Mouse (Mus musculus): ENCODE measurements around the gene Nthl1. TPM values are rescaled to one million over a fixed set of nuclear protein-coding genes. Genes with fewer than 3 reads are reported as not detected.

Nthl1 gene
- polyA plus RNA-seq, 1 experiment from 2014 or later = 12.3 TPM

DNA sequence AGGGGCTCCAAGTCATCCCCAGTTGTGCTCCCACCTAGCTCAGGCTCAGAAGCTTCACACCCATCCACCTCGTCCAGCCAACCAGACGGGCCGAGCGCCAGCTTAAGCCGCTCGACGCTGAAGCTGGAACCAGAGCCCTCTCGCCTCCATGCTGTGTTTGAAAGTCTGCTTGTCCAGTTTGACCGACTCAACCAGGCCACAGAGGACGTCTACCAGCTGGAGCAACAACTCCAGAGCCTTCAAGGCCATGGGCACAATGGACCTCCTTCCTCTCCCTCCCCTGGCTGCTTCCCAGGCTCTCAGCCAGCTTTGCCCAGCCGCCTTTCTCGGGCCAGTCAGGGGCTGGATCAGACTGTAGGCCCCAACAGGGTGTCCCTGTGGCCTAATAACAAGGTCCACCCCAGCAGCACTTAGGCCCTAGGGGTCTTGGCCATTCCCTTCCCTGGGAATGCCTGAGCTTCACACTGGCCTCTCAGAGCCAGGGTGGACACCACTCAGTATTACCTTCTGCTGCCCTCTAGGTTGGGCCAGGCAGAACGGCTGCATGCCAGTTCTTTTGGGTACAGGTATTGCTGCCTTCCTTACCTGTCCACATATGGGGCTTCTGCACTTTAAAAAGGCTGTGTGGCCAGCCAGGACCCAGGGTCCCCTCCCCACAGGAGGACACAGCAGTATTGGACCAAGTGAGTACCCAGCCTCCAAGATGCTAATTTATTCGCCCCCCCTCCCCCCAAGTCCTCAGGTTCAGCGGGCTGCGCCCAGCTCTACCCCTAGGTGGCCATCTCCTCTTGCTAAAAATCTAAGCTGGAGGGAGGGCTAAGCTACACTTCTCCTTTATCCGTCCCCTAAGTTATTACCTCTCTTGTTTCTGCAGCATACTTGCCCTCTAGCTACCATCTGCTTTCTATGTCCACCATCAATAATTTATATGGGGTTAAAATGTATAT, 37.1 kb upstream of the Nthl1 start:
- Histone ChIP-seq H3K4me1 (ENCODE audit: control insufficient read depth, insufficient read depth, low read length) (no peaks in the 10 kb centered on the region), H3K9ac (ENCODE audit: low read length) (no peak overlapping the region), H3K27ac (ENCODE audit: low read depth, low read length) (no peak overlapping the region), H3K27me3 (replicated peaks; ENCODE audit: control insufficient read depth, insufficient read depth, low read length) (no peaks in the 10 kb centered on the region), H3K36me3 (ENCODE audit: control insufficient read depth, insufficient read depth, low read length) (peaks cover 100% of the 10 kb centered on the region), H3K4me3 (ENCODE audit: low read depth, low read length) (no peak overlapping the region), H3K4me2 (ENCODE audit: low read length) (no peak overlapping the region), H3K9me3 (replicated peaks; ENCODE audit: control insufficient read depth, low read length) (no peaks in the 10 kb centered on the region)
- 71% methylated on average over 17 of the region's 17 CpGs for WGBS
- peak; percentile 6 for DNase-seq (ENCODE audit: low spot score)
- no peak for ATAC-seq

DNA sequence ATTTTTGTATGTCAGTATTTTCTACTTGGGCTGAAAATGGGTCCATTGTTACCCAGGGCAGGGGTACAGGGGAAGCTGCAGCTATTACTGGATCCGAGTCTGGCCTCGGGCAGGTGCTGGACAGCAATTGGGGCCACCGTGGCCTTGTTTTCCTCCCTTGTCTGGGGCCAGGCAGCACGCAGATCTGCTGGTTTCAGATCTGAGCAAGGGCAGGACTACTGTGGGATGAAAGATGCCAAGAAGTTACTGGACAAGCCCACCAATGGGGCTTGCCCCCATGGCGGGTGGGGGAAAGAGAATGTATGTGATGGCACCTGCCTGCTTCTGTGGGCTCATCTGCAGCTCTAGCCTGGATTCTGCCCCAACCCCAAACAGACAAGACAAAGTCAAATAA, 36.4 kb upstream of the Nthl1 start:
- H3K36me3 ChIP-seq (ENCODE audit: control insufficient read depth, insufficient read depth, low read length) = peaks cover 100% of the 10 kb centered on the region
- no peak overlapping the region for H3K9ac ChIP-seq (ENCODE audit: low read length)
- H3K4me3 ChIP-seq (ENCODE audit: low read depth, low read length) = no peak overlapping the region
- H3K4me2 ChIP-seq (ENCODE audit: low read length) = no peak overlapping the region
- H3K27ac ChIP-seq (ENCODE audit: low read depth, low read length) = no peak overlapping the region
- DNase-seq (ENCODE audit: low spot score) (no peak), ATAC-seq (no peak)
- H3K9me3 ChIP-seq (replicated peaks; ENCODE audit: control insufficient read depth, low read length) = no peaks in the 10 kb centered on the region
- H3K4me1 ChIP-seq (ENCODE audit: control insufficient read depth, insufficient read depth, low read length) = no peaks in the 10 kb centered on the region
- 86% methylated on average over 5 of the region's 5 CpGs for WGBS
- H3K27me3 ChIP-seq (replicated peaks; ENCODE audit: control insufficient read depth, insufficient read depth, low read length) = no peaks in the 10 kb centered on the region

DNA sequence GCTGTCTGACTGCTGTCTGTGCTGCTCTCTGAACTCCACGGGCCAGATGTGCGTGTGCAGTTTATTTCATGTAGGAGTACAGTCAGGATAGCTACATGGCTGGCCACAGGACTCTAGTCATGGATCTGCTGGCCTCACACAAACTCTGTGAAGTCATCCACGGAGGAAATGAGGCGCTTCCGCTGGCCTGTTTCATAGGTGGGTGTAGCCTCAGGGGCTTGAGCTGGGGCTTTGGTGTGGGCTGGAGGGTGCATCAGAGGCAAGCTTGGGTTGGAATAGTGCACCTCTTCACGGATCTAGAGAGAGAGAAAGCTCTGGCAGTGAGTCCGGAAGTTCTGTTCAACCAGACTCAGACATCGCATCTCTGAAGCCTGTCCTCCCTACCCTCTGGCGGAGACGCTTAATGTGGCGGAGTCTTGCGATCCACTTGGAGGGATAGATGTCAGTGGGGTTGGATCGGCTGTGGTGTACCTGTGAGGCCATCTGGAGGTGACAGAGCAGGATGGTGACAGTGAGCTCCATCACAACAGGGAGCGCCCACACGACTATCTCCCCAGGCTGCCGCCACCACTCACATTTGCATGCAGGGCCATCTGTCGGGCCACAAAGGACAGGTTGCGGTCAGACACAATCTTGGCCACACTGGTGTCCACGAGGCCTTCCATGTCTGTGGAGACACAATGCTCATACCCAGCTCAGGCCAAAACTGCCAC, 35.9 kb upstream of the Nthl1 start:
- Histone ChIP-seq H3K4me1 (ENCODE audit: control insufficient read depth, insufficient read depth, low read length) (no peaks in the 10 kb centered on the region), H3K36me3 (ENCODE audit: control insufficient read depth, insufficient read depth, low read length) (peaks cover 100% of the 10 kb centered on the region), H3K9me3 (replicated peaks; ENCODE audit: control insufficient read depth, low read length) (no peaks in the 10 kb centered on the region), H3K4me2 (ENCODE audit: low read length) (no peak overlapping the region), H3K27me3 (replicated peaks; ENCODE audit: control insufficient read depth, insufficient read depth, low read length) (no peaks in the 10 kb centered on the region), H3K4me3 (ENCODE audit: low read depth, low read length) (no peak overlapping the region), H3K9ac (ENCODE audit: low read length) (no peak overlapping the region), H3K27ac (ENCODE audit: low read depth, low read length) (no peak overlapping the region)
- ATAC-seq (no peak), DNase-seq (ENCODE audit: low spot score) (no peak)
- 92% methylated on average over 19 of the region's 19 CpGs for WGBS

DNA sequence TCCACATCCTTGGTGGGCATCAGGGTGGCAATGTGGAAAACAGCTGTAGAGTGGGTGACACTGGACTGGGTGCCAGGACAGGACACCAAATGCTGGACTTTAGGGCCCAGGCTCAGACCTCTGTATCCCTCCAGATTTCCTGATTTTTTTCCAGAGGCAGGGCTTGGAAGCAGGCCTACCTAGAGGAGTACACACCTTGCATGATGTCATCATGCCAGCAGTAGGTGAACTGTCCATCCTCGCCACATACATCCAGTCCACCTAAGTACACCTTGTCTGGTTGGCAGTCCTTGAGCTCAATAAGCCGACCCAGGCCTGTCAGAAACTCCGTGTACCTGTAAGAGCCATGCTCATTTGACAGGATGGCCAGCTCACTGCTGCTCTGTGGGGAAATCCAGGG, 34.5 kb upstream of the Nthl1 start:
- Histone ChIP-seq H3K27ac (ENCODE audit: low read depth, low read length) (no peak overlapping the region), H3K4me3 (ENCODE audit: low read depth, low read length) (no peak overlapping the region), H3K9me3 (replicated peaks; ENCODE audit: control insufficient read depth, low read length) (no peaks in the 10 kb centered on the region), H3K36me3 (ENCODE audit: control insufficient read depth, insufficient read depth, low read length) (peaks cover 100% of the 10 kb centered on the region), H3K27me3 (replicated peaks; ENCODE audit: control insufficient read depth, insufficient read depth, low read length) (no peaks in the 10 kb centered on the region), H3K4me1 (ENCODE audit: control insufficient read depth, insufficient read depth, low read length) (no peaks in the 10 kb centered on the region), H3K4me2 (ENCODE audit: low read length) (no peak overlapping the region), H3K9ac (ENCODE audit: low read length) (no peak overlapping the region)
- DNase-seq (ENCODE audit: low spot score) (no peak), ATAC-seq (no peak)
- WGBS = 86% methylated on average over 3 of the region's 3 CpGs

DNA sequence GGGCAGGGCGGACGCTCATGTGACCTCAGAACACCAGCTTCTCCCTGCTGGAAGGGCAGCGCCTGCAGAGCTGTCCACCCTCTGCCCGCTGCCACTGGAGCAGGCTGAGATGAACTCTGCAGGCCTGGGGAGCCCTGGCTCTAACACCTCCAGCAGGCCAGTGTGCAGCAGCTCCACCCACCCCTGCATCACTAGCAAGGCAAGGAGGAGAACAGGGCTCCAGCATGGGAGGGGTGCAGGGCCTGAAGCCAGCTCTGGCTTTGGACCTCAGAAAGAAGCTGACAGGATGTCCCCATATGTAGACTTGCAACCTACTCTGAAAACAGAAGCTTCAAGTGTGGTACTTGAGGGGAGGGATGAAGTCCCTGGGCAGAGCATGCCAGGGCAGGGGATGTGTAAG, 32.0 kb upstream of the Nthl1 start:
- Histone ChIP-seq H3K9ac (ENCODE audit: low read length) (no peak overlapping the region), H3K27me3 (replicated peaks; ENCODE audit: control insufficient read depth, insufficient read depth, low read length) (no peaks in the 10 kb centered on the region), H3K36me3 (ENCODE audit: control insufficient read depth, insufficient read depth, low read length) (peaks cover 97% of the 10 kb centered on the region), H3K4me3 (ENCODE audit: low read depth, low read length) (no peak overlapping the region), H3K27ac (ENCODE audit: low read depth, low read length) (no peak overlapping the region), H3K4me2 (ENCODE audit: low read length) (no peak overlapping the region), H3K4me1 (ENCODE audit: control insufficient read depth, insufficient read depth, low read length) (no peaks in the 10 kb centered on the region), H3K9me3 (replicated peaks; ENCODE audit: control insufficient read depth, low read length) (no peaks in the 10 kb centered on the region)
- DNase-seq (ENCODE audit: low spot score) (no peak), ATAC-seq (no peak)
- WGBS = 98% methylated on average over 4 of the region's 4 CpGs

DNA sequence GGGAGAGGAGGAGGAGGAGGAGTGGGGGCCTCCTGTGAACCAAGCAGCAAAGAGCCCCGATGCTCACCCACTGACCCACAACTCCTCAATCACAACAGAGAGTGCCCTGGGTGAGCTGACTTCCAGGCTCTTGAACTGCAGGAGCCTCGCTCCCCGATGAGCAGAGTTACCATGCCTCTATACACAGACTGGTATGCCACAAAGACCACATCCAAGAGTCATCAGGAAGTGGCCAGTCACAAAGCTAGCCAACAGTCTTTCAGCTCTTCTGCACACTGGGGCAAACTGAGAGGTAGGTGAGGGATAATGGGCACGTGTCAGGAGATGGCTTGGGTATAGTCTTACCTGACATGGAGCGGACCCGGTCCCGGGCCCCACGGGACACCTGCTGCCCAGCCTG, 28.5 kb upstream of the Nthl1 start:
- Histone ChIP-seq H3K27ac (ENCODE audit: low read depth, low read length) (no peak overlapping the region), H3K9me3 (replicated peaks; ENCODE audit: control insufficient read depth, low read length) (no peaks in the 10 kb centered on the region), H3K4me1 (ENCODE audit: control insufficient read depth, insufficient read depth, low read length) (no peaks in the 10 kb centered on the region), H3K9ac (ENCODE audit: low read length) (no peak overlapping the region), H3K4me2 (ENCODE audit: low read length) (no peak overlapping the region), H3K36me3 (ENCODE audit: control insufficient read depth, insufficient read depth, low read length) (peaks cover 98% of the 10 kb centered on the region), H3K4me3 (ENCODE audit: low read depth, low read length) (no peak overlapping the region), H3K27me3 (replicated peaks; ENCODE audit: control insufficient read depth, insufficient read depth, low read length) (no peaks in the 10 kb centered on the region)
- WGBS = 90% methylated on average over 8 of the region's 8 CpGs
- DNase-seq (ENCODE audit: low spot score) (no peak), ATAC-seq (no peak)

DNA sequence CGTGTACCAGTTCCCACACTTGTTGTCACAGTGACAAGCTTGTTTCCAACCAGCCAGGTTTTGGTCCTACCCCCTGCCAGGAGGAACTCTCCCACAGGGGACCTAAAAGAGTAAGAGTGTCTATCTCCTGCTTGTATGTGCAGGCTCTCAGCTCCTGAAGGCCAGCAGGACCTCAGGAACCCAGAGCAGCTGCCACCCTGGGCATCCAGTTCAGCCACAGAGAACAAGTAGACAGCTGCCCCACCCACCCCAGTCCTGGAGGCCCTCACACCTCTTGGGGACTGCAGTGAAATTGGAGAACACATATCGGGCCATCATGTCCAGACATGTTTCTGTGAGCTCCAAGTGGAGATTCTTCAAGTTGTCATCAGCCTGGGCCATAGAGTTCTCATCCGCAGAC, 27.9 kb upstream of the Nthl1 start:
- Histone ChIP-seq H3K9ac (ENCODE audit: low read length) (no peak overlapping the region), H3K36me3 (ENCODE audit: control insufficient read depth, insufficient read depth, low read length) (peaks cover 94% of the 10 kb centered on the region), H3K4me1 (ENCODE audit: control insufficient read depth, insufficient read depth, low read length) (no peaks in the 10 kb centered on the region), H3K4me2 (ENCODE audit: low read length) (no peak overlapping the region), H3K27ac (ENCODE audit: low read depth, low read length) (no peak overlapping the region), H3K9me3 (replicated peaks; ENCODE audit: control insufficient read depth, low read length) (no peaks in the 10 kb centered on the region), H3K27me3 (replicated peaks; ENCODE audit: control insufficient read depth, insufficient read depth, low read length) (no peaks in the 10 kb centered on the region), H3K4me3 (ENCODE audit: low read depth, low read length) (no peak overlapping the region)
- DNase-seq (ENCODE audit: low spot score) (no peak), ATAC-seq (no peak)
- 94% methylated on average over 3 of the region's 3 CpGs for WGBS

DNA sequence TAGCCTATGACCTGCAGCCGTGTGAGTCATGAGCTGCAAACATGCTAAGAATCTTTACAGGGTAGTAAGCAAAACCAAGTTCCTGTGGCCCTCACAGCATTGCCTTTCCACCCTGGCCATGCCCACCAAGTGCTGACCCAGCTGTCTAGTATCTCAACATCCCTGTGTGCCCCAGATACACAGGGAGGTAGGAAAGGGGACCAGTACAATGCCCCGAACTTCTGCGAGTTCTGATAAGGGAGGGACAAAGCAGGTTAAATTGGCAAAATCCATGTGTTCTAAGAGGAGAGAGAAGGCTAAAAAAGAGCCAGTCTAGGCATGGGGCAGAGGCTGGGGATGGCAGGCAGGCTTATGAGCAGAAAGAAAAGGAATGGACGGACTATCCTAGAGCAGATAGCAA, 24.1 kb upstream of the Nthl1 start:
- Histone ChIP-seq H3K9me3 (replicated peaks; ENCODE audit: control insufficient read depth, low read length) (no peaks in the 10 kb centered on the region), H3K9ac (ENCODE audit: low read length) (no peak overlapping the region), H3K36me3 (ENCODE audit: control insufficient read depth, insufficient read depth, low read length) (peaks cover 66% of the 10 kb centered on the region), H3K27me3 (replicated peaks; ENCODE audit: control insufficient read depth, insufficient read depth, low read length) (no peaks in the 10 kb centered on the region), H3K4me2 (ENCODE audit: low read length) (no peak overlapping the region), H3K4me1 (ENCODE audit: control insufficient read depth, insufficient read depth, low read length) (no peaks in the 10 kb centered on the region), H3K27ac (ENCODE audit: low read depth, low read length) (no peak overlapping the region), H3K4me3 (ENCODE audit: low read depth, low read length) (no peak overlapping the region)
- 92% methylated on average over 4 of the region's 4 CpGs for WGBS
- ATAC-seq = no peak
- DNase-seq (ENCODE audit: low spot score) = no peak

DNA sequence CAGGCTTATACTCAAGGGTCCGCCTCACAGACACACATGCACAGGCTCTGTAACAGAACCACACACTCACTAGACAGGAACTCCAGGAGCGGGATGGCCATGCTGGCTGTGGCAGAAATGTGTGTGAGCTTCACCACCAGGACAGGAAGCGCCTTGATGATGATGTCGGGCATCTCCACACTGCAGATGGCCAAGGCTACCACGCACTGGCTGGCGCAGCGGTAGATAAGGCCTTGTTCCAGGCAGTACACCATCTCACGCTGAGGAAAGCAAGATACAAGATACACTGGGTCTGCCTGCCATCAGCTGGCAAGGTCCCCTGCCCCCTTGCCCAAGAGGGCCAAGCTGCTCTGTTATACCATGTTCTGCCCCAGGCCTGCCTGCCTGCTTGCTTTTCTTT, 23.6 kb upstream of the Nthl1 start:
- 96% methylated on average over 8 of the region's 8 CpGs for WGBS
- ATAC-seq = no peak
- no peaks in the 10 kb centered on the region for H3K4me1 ChIP-seq (ENCODE audit: control insufficient read depth, insufficient read depth, low read length)

More for the DNA sequence above, 23.6 kb upstream of the Nthl1 start:
- Histone ChIP-seq H3K9me3 (replicated peaks; ENCODE audit: control insufficient read depth, low read length) (no peaks in the 10 kb centered on the region), H3K27me3 (replicated peaks; ENCODE audit: control insufficient read depth, insufficient read depth, low read length) (no peaks in the 10 kb centered on the region), H3K4me3 (ENCODE audit: low read depth, low read length) (no peak overlapping the region), H3K36me3 (ENCODE audit: control insufficient read depth, insufficient read depth, low read length) (peaks cover 68% of the 10 kb centered on the region), H3K9ac (ENCODE audit: low read length) (no peak overlapping the region), H3K27ac (ENCODE audit: low read depth, low read length) (no peak overlapping the region), H3K4me2 (ENCODE audit: low read length) (no peak overlapping the region)
- no peak for DNase-seq (ENCODE audit: low spot score)
